Mouse (Mus musculus): Measurements from ENCODE around the gene Cdiptos. TPM values are rescaled to one million over a fixed set of nuclear protein-coding genes. Genes with fewer than 3 reads are reported as not detected.

Cdiptos gene
- polyA plus RNA-seq (2015; fragmentation: Nextera tagmentation; extraction: Ambion mirVana): 0.98 and 2.3 TPM in 2 replicates

GRCm38 (mm10) chr7:126975950-126976866 is at the start of gene Cdiptos:
Gene Cdiptos (minus strand): TSS chr7:126976098.
- Histone ChIP-seq H3K36me3 (peaks cover 21% of the 10 kb centered on the region), H3K9me3 (no peaks in the 10 kb centered on the region), H3K4me2 (replicated peaks) (peak within 1 kb of the TSS; percentile 72), H3K4me1 (replicated peaks) (peaks cover 6% of the 10 kb centered on the region), H3K27me3 (replicated peaks) (no peaks in the 10 kb centered on the region), H3K27ac (peak within 1 kb of the TSS; percentile 96), H3K4me3 (replicated peaks) (peak within 1 kb of the TSS; percentile 73), H3K9ac (peak within 1 kb of the TSS; percentile 89)
- WGBS: under 1% methylated on average over 55 of the region's 55 CpGs
- ATAC-seq: peak; percentile 94

GRCm38 (mm10) chr7:127024755-127025555 is 49.1 kb upstream of the Cdiptos start:
- Histone ChIP-seq H3K4me3 (replicated peaks) (peak overlapping the region; percentile 90), H3K27me3 (replicated peaks) (no peaks in the 10 kb centered on the region), H3K4me2 (replicated peaks) (peak overlapping the region; percentile 78), H3K9ac (peak overlapping the region; percentile 97), H3K27ac (peak overlapping the region; percentile 99), H3K9me3 (no peaks in the 10 kb centered on the region), H3K4me1 (replicated peaks) (peaks cover 58% of the 10 kb centered on the region), H3K36me3 (peaks cover 24% of the 10 kb centered on the region)
- WGBS: under 1% methylated on average over 30 of the region's 30 CpGs
- ATAC-seq: peak; percentile 39

- Histone ChIP-seq H3K4me3 (replicated peaks) (peak overlapping the region; percentile 90), H3K36me3 (peaks cover 23% of the 10 kb centered on the region), H3K4me1 (replicated peaks) (peaks cover 67% of the 10 kb centered on the region), H3K27ac (peak overlapping the region; percentile 99; the same call in 1 of the 2 replicates), H3K4me2 (replicated peaks) (peak overlapping the region; percentile 78), H3K27me3 (replicated peaks) (no peaks in the 10 kb centered on the region), H3K9ac (peak overlapping the region; percentile 97), H3K9me3 (no peaks in the 10 kb centered on the region)
- 16% methylated on average over 19 of the region's 19 CpGs for WGBS
- ATAC-seq: no peak
Observed at GRCm38 (mm10) chr7:127023896-127024690, 48.2 kb upstream of the Cdiptos start.

- Histone ChIP-seq H3K9ac (peak overlapping the region; percentile 97), H3K27me3 (replicated peaks) (no peaks in the 10 kb centered on the region), H3K4me1 (replicated peaks) (peaks cover 75% of the 10 kb centered on the region), H3K4me3 (replicated peaks) (peak overlapping the region; percentile 90; the same call in 1 of the 2 replicates), H3K9me3 (no peaks in the 10 kb centered on the region), H3K36me3 (peaks cover 18% of the 10 kb centered on the region), H3K4me2 (replicated peaks) (peak overlapping the region; percentile 78), H3K27ac (0 out of 2 replicates have a peak overlapping the region, but pooled peaks have one; percentile 40)
- 78% methylated on average over 13 of the region's 13 CpGs for WGBS
- ATAC-seq: no peak
Observed at GRCm38 (mm10) chr7:127023272-127023691, 47.4 kb upstream of the Cdiptos start.

DNA sequence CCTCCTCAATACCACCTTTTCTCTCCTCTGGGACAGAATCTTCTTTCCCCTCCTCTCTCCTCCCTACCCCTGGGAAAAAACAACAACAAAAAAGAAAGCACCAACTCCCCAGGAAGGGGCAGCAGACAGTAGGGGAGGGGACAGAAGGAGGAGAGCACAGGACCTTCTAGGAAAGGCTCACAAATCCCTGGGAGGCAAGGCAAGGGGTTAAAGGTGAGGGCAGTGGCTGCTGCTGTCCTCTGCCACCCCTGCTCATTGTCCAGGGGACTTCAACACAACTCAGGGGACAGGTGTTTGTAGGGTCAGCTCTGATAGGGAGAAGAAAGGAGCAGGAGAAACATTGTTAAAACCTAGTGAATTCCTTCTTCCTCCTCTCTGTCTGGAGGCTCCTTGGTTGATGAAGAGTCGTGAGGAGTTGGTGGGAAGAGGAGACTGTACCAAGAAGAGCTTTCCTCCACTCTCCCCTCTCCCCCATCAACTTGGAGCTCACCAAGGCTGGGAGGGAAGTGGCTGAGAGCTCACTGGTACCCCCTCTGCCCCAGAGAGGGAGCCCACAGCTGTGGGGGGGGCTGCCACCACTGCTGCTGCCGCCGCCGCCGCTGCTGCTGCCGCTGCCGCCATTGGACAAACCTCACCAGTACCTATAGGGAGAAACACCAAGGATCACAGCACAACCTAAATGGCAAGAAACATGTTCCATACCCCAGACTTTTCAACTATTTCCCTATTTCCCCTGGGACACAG is 46.8 kb upstream of the Cdiptos start:
- 71% methylated on average over 7 of the region's 7 CpGs for WGBS
- H3K9ac ChIP-seq: peak overlapping the region; percentile 97
- no peak for ATAC-seq

GRCm38 (mm10) chr7:127021563-127022527 is 45.9 kb upstream of the Cdiptos start:
- Histone ChIP-seq H3K27me3 (replicated peaks) (no peaks in the 10 kb centered on the region), H3K27ac (peak overlapping the region; percentile 77), H3K4me1 (replicated peaks) (peaks cover 76% of the 10 kb centered on the region), H3K9me3 (no peaks in the 10 kb centered on the region), H3K9ac (peak overlapping the region; percentile 58), H3K4me2 (replicated peaks) (peak overlapping the region; percentile 87), H3K36me3 (peaks cover 18% of the 10 kb centered on the region), H3K4me3 (replicated peaks) (peak overlapping the region; percentile 50)
- no peak for ATAC-seq
- WGBS: 38% methylated on average over 5 of the region's 5 CpGs

More for the DNA sequence above, 46.8 kb upstream of the Cdiptos start:
- Histone ChIP-seq H3K4me1 (replicated peaks) (peaks cover 76% of the 10 kb centered on the region), H3K9me3 (no peaks in the 10 kb centered on the region), H3K27ac (0 out of 2 replicates have a peak overlapping the region, but pooled peaks have one; percentile 40), H3K36me3 (peaks cover 18% of the 10 kb centered on the region), H3K4me2 (replicated peaks) (peak overlapping the region; percentile 78), H3K4me3 (replicated peaks) (0 out of 2 replicates have a peak overlapping the region, but pooled peaks have one; percentile 90), H3K27me3 (replicated peaks) (no peaks in the 10 kb centered on the region)

- peak within 1 kb of the TSS; percentile 50 for H3K4me3 ChIP-seq (replicated peaks)
- H3K36me3 ChIP-seq: peaks cover 18% of the 10 kb centered on the region
- H3K4me1 ChIP-seq (replicated peaks): peaks cover 76% of the 10 kb centered on the region
- 2% methylated on average over 36 of the region's 37 CpGs for WGBS
- H3K27ac ChIP-seq: peak within 1 kb of the TSS; percentile 77
- H3K9me3 ChIP-seq: no peaks in the 10 kb centered on the region
- H3K9ac ChIP-seq: peak within 1 kb of the TSS; percentile 58
- H3K27me3 ChIP-seq (replicated peaks): no peaks in the 10 kb centered on the region
- peak within 1 kb of the TSS; percentile 87 for H3K4me2 ChIP-seq (replicated peaks)
- ATAC-seq: no peak
Observed at GRCm38 (mm10) chr7:127020901-127021562, 45.1 kb upstream of the Cdiptos start, which contains the start of the genes Gm42742 and Prrt2. Gene Gm42742 (minus strand): TSS chr7:127021097. Gene Prrt2 (minus strand): TSS chr7:127021211.

- H3K4me2 ChIP-seq (replicated peaks): peak overlapping the region; percentile 87
- ATAC-seq: no peak
- H3K27me3 ChIP-seq (replicated peaks): no peaks in the 10 kb centered on the region
- H3K36me3 ChIP-seq: peaks cover 18% of the 10 kb centered on the region
- peak overlapping the region; percentile 58 for H3K9ac ChIP-seq
- no peaks in the 10 kb centered on the region for H3K9me3 ChIP-seq
- peak overlapping the region; percentile 77; the same call in 1 of the 2 replicates for H3K27ac ChIP-seq
- H3K4me3 ChIP-seq (replicated peaks): peak overlapping the region; percentile 50
- 32% methylated on average over 5 of the region's 5 CpGs for WGBS
- peaks cover 81% of the 10 kb centered on the region for H3K4me1 ChIP-seq (replicated peaks)
Observed at GRCm38 (mm10) chr7:127020491-127020890, 44.6 kb upstream of the Cdiptos start.

DNA sequence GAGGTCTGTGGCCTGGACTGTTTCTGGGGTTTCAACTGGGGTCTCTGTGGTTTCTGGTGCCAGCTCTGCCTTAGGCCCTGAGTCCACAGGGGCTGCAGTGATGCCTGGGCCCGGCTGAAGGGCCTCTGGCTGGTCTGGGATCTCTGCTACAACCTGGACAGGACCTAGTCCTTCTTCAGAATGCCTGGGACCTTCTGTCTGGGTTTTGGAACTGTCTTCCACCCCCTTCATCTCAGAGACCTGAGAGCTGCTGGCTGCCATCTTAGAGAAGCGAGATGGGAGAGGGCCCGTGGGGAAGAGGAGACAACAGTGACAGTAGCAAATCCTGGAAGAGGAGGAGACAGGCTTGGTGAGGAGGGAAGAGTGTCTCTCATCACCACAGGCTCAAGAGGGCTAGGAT is 44.1 kb upstream of the Cdiptos start:
- 48% methylated on average over 3 of the region's 3 CpGs for WGBS
- peaks cover 84% of the 10 kb centered on the region for H3K4me1 ChIP-seq (replicated peaks)
- H3K9me3 ChIP-seq: no peaks in the 10 kb centered on the region
- ATAC-seq: no peak
- H3K36me3 ChIP-seq: peaks cover 22% of the 10 kb centered on the region
- H3K4me2 ChIP-seq (replicated peaks): peak overlapping the region; percentile 87
- peak overlapping the region; percentile 50 for H3K4me3 ChIP-seq (replicated peaks)
- H3K27ac ChIP-seq: 0 out of 2 replicates have a peak overlapping the region, but pooled peaks have one; percentile 77
- no peaks in the 10 kb centered on the region for H3K27me3 ChIP-seq (replicated peaks)
- H3K9ac ChIP-seq: peak overlapping the region; percentile 58
